Mouse (Mus musculus): ENCODE measurements around the gene Emc10. TPM values are rescaled to one million over a fixed set of nuclear protein-coding genes. Genes with fewer than 3 reads are reported as not detected.
A peak's percentile ranks its signal among the peaks of the same experiment; 100 is the strongest.

Gene Emc10
- total RNA-seq, 1 experiment, result 64.2 TPM

DNA sequence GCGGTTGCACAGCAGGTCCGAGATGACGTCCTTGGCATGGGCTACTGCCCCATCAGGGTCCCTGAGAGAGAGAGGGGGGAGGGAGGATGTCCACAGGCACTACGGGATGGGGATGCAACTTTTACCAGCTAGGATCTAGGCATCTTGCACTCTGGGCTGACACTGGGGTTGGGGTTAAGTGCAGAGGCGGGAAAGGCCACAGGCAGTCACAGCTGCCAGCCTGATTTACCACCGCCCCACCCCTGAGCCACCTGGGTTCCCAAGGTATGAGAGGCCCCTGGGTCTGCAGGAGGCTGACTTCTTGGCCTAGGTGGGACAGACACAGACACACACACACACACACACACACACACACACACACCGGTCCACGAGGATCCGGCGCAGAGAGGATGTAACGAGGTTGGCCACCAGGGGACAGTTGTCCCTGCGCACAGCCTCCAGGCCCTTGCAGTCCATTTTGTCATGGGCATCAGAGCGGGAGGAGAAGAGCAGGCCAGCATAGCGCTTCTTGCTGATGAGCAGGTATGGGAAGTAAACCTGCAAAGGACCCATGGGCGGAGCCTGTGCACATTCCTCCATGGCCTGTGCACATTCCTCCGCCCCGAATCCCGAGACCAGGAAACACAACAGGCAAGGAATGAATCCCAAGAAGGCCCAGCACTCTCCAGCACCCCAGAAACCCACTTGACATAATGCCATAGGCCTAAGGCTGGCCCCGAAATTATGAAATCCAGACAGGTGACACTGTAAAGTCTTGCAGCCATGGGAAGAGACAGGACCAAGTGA, 38.5 kb upstream of the Emc10 start:
- peaks cover 69% of the 10 kb centered on the region for H3K36me3 ChIP-seq (ENCODE audit: control insufficient read depth, insufficient read depth, low read length, poor library complexity, severe bottlenecking)
- DNase-seq (ENCODE audit: low read depth, low spot score), result no peak
- no peaks in the 10 kb centered on the region for H3K9me3 ChIP-seq (ENCODE audit: control insufficient read depth, insufficient read depth, low read depth, low read length)
- TF ChIP-seq MAFK (IDR thresholded peaks at IDR 0.05; ENCODE audit: insufficient read depth, low read depth, low read length), result no peak
- TF ChIP-seq CHD2 (IDR thresholded peaks at IDR 0.05; ENCODE audit: low read depth, low read length), result no peak
- H3K9ac ChIP-seq (ENCODE audit: insufficient read depth, low read depth, low read length, poor library complexity, severe bottlenecking), result no peak overlapping the region
- peaks cover 9 to 47% of the 10 kb centered on the region in 2 experiments; a peak in 3 of 4 replicates for H3K4me1 ChIP-seq (ENCODE audit: control insufficient read depth in 2 of 2, insufficient read depth in 2 of 2, low read length in 2 of 2, poor library complexity in 1 of 2)
- H3K4me3 ChIP-seq (ENCODE audit: insufficient read depth in 1 of 2, low read depth in 1 of 2, low read length in 2 of 2, poor library complexity in 1 of 2, severe bottlenecking in 1 of 2), result no peak overlapping the region
- in situ Hi-C loops (cut with MboI; ENCODE audit: low sequenced_read_pairs in 2 of 2, unreplicated experiment in 2 of 2), result no loop called here
- H3K27ac ChIP-seq (ENCODE audit: insufficient read depth, low read depth, low read length, poor library complexity, severe bottlenecking), result no peak overlapping the region

DNA sequence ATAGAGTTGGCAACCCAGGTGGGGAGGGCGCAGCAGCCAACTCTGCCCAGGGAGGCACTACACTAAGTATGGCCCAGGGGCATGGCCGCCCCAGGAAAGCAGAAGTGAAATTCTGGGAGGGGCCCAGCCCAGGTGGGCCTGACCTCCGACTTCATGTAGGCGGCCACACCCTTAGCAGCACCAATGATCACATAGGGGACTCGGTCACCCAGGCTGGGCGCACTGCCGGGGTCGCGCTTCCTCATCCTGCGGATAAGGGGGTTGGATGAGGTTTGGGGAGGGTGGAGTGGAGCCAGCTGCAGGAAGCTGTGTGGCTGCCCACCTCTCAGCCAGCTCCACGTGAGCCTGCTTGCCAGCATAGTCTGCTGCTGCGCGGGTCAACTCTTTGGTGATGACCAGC, 37.9 kb upstream of the Emc10 start:
- no peak for TF ChIP-seq MAFK (IDR thresholded peaks at IDR 0.05; ENCODE audit: insufficient read depth, low read depth, low read length)
- no peak for TF ChIP-seq ZC3H11A (IDR thresholded peaks at IDR 0.05; ENCODE audit: borderline replicate concordance, low read depth, low read length)
- no peak for TF ChIP-seq ZNF384 (IDR thresholded peaks at IDR 0.05; ENCODE audit: low read depth, low read length)
- no peak for TF ChIP-seq HCFC1 (IDR thresholded peaks at IDR 0.05; ENCODE audit: borderline replicate concordance, insufficient read depth, low read length)
- no peak for TF ChIP-seq CHD2 (IDR thresholded peaks at IDR 0.05; ENCODE audit: low read depth, low read length)
- no peak overlapping the region for H3K27ac ChIP-seq (ENCODE audit: insufficient read depth, low read depth, low read length, poor library complexity, severe bottlenecking)
- no peak for DNase-seq (ENCODE audit: low read depth, low spot score)
- no peak overlapping the region for H3K9ac ChIP-seq (ENCODE audit: insufficient read depth, low read depth, low read length, poor library complexity, severe bottlenecking)
- peaks cover 63% of the 10 kb centered on the region for H3K36me3 ChIP-seq (ENCODE audit: control insufficient read depth, insufficient read depth, low read length, poor library complexity, severe bottlenecking)
- H3K4me3 ChIP-seq (ENCODE audit: insufficient read depth in 1 of 2, low read depth in 1 of 2, low read length in 2 of 2, poor library complexity in 1 of 2, severe bottlenecking in 1 of 2), result no peak overlapping the region
- peaks cover 10 to 51% of the 10 kb centered on the region in 2 experiments; a peak in 3 of 4 replicates for H3K4me1 ChIP-seq (ENCODE audit: control insufficient read depth in 2 of 2, insufficient read depth in 2 of 2, low read length in 2 of 2, poor library complexity in 1 of 2)
- H3K9me3 ChIP-seq (ENCODE audit: control insufficient read depth, insufficient read depth, low read depth, low read length), result no peaks in the 10 kb centered on the region
- in situ Hi-C loops (cut with MboI; ENCODE audit: low sequenced_read_pairs in 2 of 2, unreplicated experiment in 2 of 2), result no loop called here

- H3K36me3 ChIP-seq (ENCODE audit: control insufficient read depth, insufficient read depth, low read length, poor library complexity, severe bottlenecking), result peaks cover 58% of the 10 kb centered on the region
- TF ChIP-seq HCFC1 (IDR thresholded peaks at IDR 0.05; ENCODE audit: borderline replicate concordance, insufficient read depth, low read length) (no peak), ZC3H11A (IDR thresholded peaks at IDR 0.05; ENCODE audit: borderline replicate concordance, low read depth, low read length) (no peak), MAFK (IDR thresholded peaks at IDR 0.05; ENCODE audit: insufficient read depth, low read depth, low read length) (no peak), CHD2 (IDR thresholded peaks at IDR 0.05; ENCODE audit: low read depth, low read length) (no peak), ZNF384 (IDR thresholded peaks at IDR 0.05; ENCODE audit: low read depth, low read length) (no peak)
- in situ Hi-C loops (cut with MboI; ENCODE audit: low sequenced_read_pairs in 2 of 2, unreplicated experiment in 2 of 2), result no loop called here
Observed at GRCm38 (mm10) chr7:44533746-44534045, 37.4 kb upstream of the Emc10 start.

GRCm38 (mm10) chr7:44532918-44533745, 36.8 kb upstream of the Emc10 start:
- Histone ChIP-seq H3K4me1 (ENCODE audit: control insufficient read depth in 2 of 2, insufficient read depth in 2 of 2, low read length in 2 of 2, poor library complexity in 1 of 2) (peaks cover 13 to 53% of the 10 kb centered on the region in 2 experiments; a peak in 3 of 4 replicates), H3K9ac (ENCODE audit: insufficient read depth, low read depth, low read length, poor library complexity, severe bottlenecking) (no peak overlapping the region), H3K27ac (ENCODE audit: insufficient read depth, low read depth, low read length, poor library complexity, severe bottlenecking) (no peak overlapping the region), H3K36me3 (ENCODE audit: control insufficient read depth, insufficient read depth, low read length, poor library complexity, severe bottlenecking) (peaks cover 53% of the 10 kb centered on the region), H3K4me3 (ENCODE audit: insufficient read depth in 1 of 2, low read depth in 1 of 2, low read length in 2 of 2, poor library complexity in 1 of 2, severe bottlenecking in 1 of 2) (peak overlapping the region in 1 of 2 experiments; percentile 29; a peak in 1 of 4 replicates), H3K9me3 (ENCODE audit: control insufficient read depth, insufficient read depth, low read depth, low read length) (no peaks in the 10 kb centered on the region)
- DNase-seq (ENCODE audit: low read depth, low spot score), result no peak
- in situ Hi-C loops (cut with MboI; ENCODE audit: low sequenced_read_pairs in 2 of 2, unreplicated experiment in 2 of 2), result no loop called here
- no peak for TF ChIP-seq MAFK (IDR thresholded peaks at IDR 0.05; ENCODE audit: insufficient read depth, low read depth, low read length)
- TF ChIP-seq ZNF384 (IDR thresholded peaks at IDR 0.05; ENCODE audit: low read depth, low read length), result no peak
- no peak for TF ChIP-seq ZC3H11A (IDR thresholded peaks at IDR 0.05; ENCODE audit: borderline replicate concordance, low read depth, low read length)
- no peak for TF ChIP-seq HCFC1 (IDR thresholded peaks at IDR 0.05; ENCODE audit: borderline replicate concordance, insufficient read depth, low read length)
- TF ChIP-seq CHD2 (IDR thresholded peaks at IDR 0.05; ENCODE audit: low read depth, low read length), result no peak

More at GRCm38 (mm10) chr7:44533746-44534045, 37.4 kb upstream of the Emc10 start:
- Histone ChIP-seq H3K9ac (ENCODE audit: insufficient read depth, low read depth, low read length, poor library complexity, severe bottlenecking) (no peak overlapping the region), H3K4me3 (ENCODE audit: insufficient read depth in 1 of 2, low read depth in 1 of 2, low read length in 2 of 2, poor library complexity in 1 of 2, severe bottlenecking in 1 of 2) (peak overlapping the region in 1 of 2 experiments; percentile 29; a peak in 1 of 4 replicates), H3K27ac (ENCODE audit: insufficient read depth, low read depth, low read length, poor library complexity, severe bottlenecking) (no peak overlapping the region), H3K9me3 (ENCODE audit: control insufficient read depth, insufficient read depth, low read depth, low read length) (no peaks in the 10 kb centered on the region), H3K4me1 (ENCODE audit: control insufficient read depth in 2 of 2, insufficient read depth in 2 of 2, low read length in 2 of 2, poor library complexity in 1 of 2) (peaks cover 10 to 52% of the 10 kb centered on the region in 2 experiments; a peak in 3 of 4 replicates)
- DNase-seq (ENCODE audit: low read depth, low spot score), result no peak
